Mouse (Mus musculus) mouse embryonic stem cell (cell line): ENCODE results near the gene Sox30.

Source experiments
- in situ Hi-C, 2 experiments: fragments of 300-500 bp; cut with MboI; formaldehyde crosslinking; loops; 1 replicate in 1 of 2; 3 replicates in 1 of 2; pipeline ENCODE4 v1.14.3; 2019 to 2020; ENCODE audit warnings: low sequenced_read_pairs in 2 of 2, low pct_unique_long_range_greater_than_20kb in 1 of 2, mixed read lengths in 1 of 2; ENCODE audit not compliant: unreplicated experiment in 1 of 2

The Sox30 gene

GRCm38 (mm10) chr11:46065201-46066011, 85.3 kb downstream of the Sox30 start:
- in situ Hi-C loops = no loop called here
